Mouse (Mus musculus) mature B cell (primary cell): Measurements from ENCODE around the gene Arrdc2.

Source experiments
- in situ Hi-C: fragments of 300-500 bp; cut with MboI; formaldehyde crosslinking; loops from 2 replicates; pipeline ENCODE4 v1.14.3; 2019

The Arrdc2 gene

GRCm38 (mm10) chr8:70808955-70809701, 30.4 kb downstream of the Arrdc2 start:
- in situ Hi-C loops, result no loop called here

- in situ Hi-C loops, result no loop called here
Measured at GRCm38 (mm10) chr8:70808239-70808638, 31.3 kb downstream of the Arrdc2 start, which contains the start of gene Il12rb1. TSS of gene Il12rb1 (plus strand) at chr8:70808449.

- in situ Hi-C loops, result no loop called here
Measured at GRCm38 (mm10) chr8:70807304-70807703, 32.2 kb downstream of the Arrdc2 start.

GRCm38 (mm10) chr8:70806541-70806940, 33.0 kb downstream of the Arrdc2 start:
- in situ Hi-C loops, result no loop called here

- in situ Hi-C loops, result no loop called here
Measured at GRCm38 (mm10) chr8:70804481-70805206, 34.9 kb downstream of the Arrdc2 start, which contains the start of gene Mast3. TSS of gene Mast3 (minus strand) at chr8:70805054.

GRCm38 (mm10) chr8:70803761-70804480, 35.6 kb downstream of the Arrdc2 start:
- in situ Hi-C loops, result no loop called here

GRCm38 (mm10) chr8:70802786-70803510, 36.6 kb downstream of the Arrdc2 start:
- in situ Hi-C loops, result no loop called here

- in situ Hi-C loops, result no loop called here
Measured at GRCm38 (mm10) chr8:70801830-70802229, 37.7 kb downstream of the Arrdc2 start.

GRCm38 (mm10) chr8:70801156-70801555, 38.4 kb downstream of the Arrdc2 start:
- in situ Hi-C loops, result no loop called here

GRCm38 (mm10) chr8:70800648-70801047, 38.9 kb downstream of the Arrdc2 start:
- in situ Hi-C loops, result no loop called here

GRCm38 (mm10) chr8:70798281-70798680, 41.2 kb downstream of the Arrdc2 start:
- in situ Hi-C loops, result no loop called here

GRCm38 (mm10) chr8:70797081-70798070, 42.1 kb downstream of the Arrdc2 start:
- in situ Hi-C loops, result no loop called here

GRCm38 (mm10) chr8:70796403-70797080, 43.0 kb downstream of the Arrdc2 start:
- in situ Hi-C loops, result no loop called here

- in situ Hi-C loops, result no loop called here
Measured at GRCm38 (mm10) chr8:70795370-70795769, 44.1 kb downstream of the Arrdc2 start.

GRCm38 (mm10) chr8:70794215-70794614, 45.3 kb downstream of the Arrdc2 start:
- in situ Hi-C loops, result no loop called here

GRCm38 (mm10) chr8:70792700-70793099, 46.8 kb downstream of the Arrdc2 start:
- in situ Hi-C loops, result no loop called here

GRCm38 (mm10) chr8:70791975-70792691, 47.4 kb downstream of the Arrdc2 start:
- in situ Hi-C loops, result no loop called here

- in situ Hi-C loops, result no loop called here
Measured at GRCm38 (mm10) chr8:70791294-70791701, 48.2 kb downstream of the Arrdc2 start.

- in situ Hi-C loops, result no loop called here
Measured at GRCm38 (mm10) chr8:70790846-70791245, 48.7 kb downstream of the Arrdc2 start.
